ENCODE assay signal across 8 mouse cellular contexts in the genomic region with DNA sequence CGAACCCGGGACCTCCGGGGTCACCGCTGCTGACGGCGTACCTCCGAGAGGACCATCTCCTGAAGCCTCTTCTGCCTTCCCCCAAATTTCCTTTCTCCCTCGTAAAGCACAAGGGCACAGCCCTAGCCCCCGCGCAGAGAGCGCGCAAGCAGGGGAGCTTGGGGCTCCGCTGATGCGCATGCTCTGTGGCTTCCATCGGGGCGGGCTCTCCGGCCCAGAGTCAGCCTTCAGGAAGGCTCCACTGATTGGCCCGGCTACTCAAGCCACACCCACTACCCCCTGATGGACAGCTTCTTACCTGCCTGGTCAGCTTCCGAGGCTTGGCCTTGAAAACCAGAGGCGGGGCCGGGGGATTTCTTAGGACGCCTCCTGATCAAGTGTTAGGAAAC. TPM values are rescaled to one million over a fixed set of nuclear protein-coding genes. Genes with fewer than 3 reads are reported as not detected.
DNase-seq lines count a peak whose midpoint lies in the region; ATAC-seq and TF ChIP-seq lines count a peak whose summit lies in the region.

No protein-coding gene starts in this region.

- no peaks in the 10 kb centered on the region for H3K9me3 ChIP-seq in forebrain, embryonic 10.5 days
- no peaks in the 10 kb centered on the region for H3K9me3 ChIP-seq in heart, embryonic 15.5 days (replicated peaks)
- no peaks in the 10 kb centered on the region for H3K9me3 ChIP-seq in liver, embryonic 14.5 days (ENCODE audit: control insufficient read depth, low read length)
- H3K9me3 ChIP-seq in neural tube, embryonic 12.5 days = no peaks in the 10 kb centered on the region

- peak; percentile 61 to 74 for DNase-seq in CD8-positive naive resting alpha-beta T cell, adult 2 months (ENCODE audit: low read depth in 2 of 2, low spot score in 2 of 2)
- DNase-seq in c-Kit-positive CD71-negative TER-119-negative erythroid progenitor cells, embryonic 14.5 days (ENCODE audit: low read depth) = peak; percentile 76
- DNase-seq in forebrain, embryonic 10.5 days (ENCODE audit: extremely low spot score, low spot score) = peak; percentile 92
- DNase-seq in kidney, postnatal 25 days = peak; percentile 96 to 98
- DNase-seq in liver, embryonic 14.5 days (ENCODE audit: low read depth in 3 of 3, low spot score in 3 of 3) = peak; percentile 80 to 81 (median 80)
- peak; percentile 94 for DNase-seq in telencephalon, adult 2 months (ENCODE audit: low read depth, low spot score)

- peak overlapping the region; percentile 63 for H3K9ac ChIP-seq in heart, embryonic 15.5 days
- peak overlapping the region; percentile 46; the same call in 1 of the 2 replicates for H3K9ac ChIP-seq in liver, embryonic 14.5 days (replicated peaks)
- H3K9ac ChIP-seq in neural tube, embryonic 12.5 days = peak overlapping the region; percentile 65; the same call in 1 of the 2 replicates

- TF ChIP-seq EP300 in liver, embryonic 14.5 days (IDR thresholded peaks at IDR 0.05; ENCODE audit: low read depth) = no peak

- peak; percentile 92 for ATAC-seq in heart, embryonic 15.5 days (replicated peaks; ENCODE audit: insufficient number of reproducible peaks, insufficient read depth, low FRiP score, low read depth)
- ATAC-seq in liver, embryonic 14.5 days (ENCODE audit: insufficient read depth) = peak; percentile 84
- peak; percentile 91 for ATAC-seq in neural tube, embryonic 12.5 days (ENCODE audit: low FRiP score, low read depth)

- H3K4me3 ChIP-seq in forebrain, embryonic 10.5 days = peak overlapping the region; percentile 80
- H3K4me3 ChIP-seq in heart, embryonic 15.5 days = peak overlapping the region; percentile 57
- peak overlapping the region; percentile 59 to 64 for H3K4me3 ChIP-seq in liver, embryonic 14.5 days (ENCODE audit: insufficient read depth in 1 of 2, low read depth in 2 of 2, low read length in 2 of 2)
- peak overlapping the region; percentile 66 for H3K4me3 ChIP-seq in neural tube, embryonic 12.5 days

- no peaks in the 10 kb centered on the region for H3K36me3 ChIP-seq in forebrain, embryonic 10.5 days (replicated peaks)
- no peaks in the 10 kb centered on the region for H3K36me3 ChIP-seq in heart, embryonic 15.5 days
- H3K36me3 ChIP-seq in liver, embryonic 14.5 days (replicated peaks; ENCODE audit: control insufficient read depth, insufficient read depth, low read depth) = no peaks in the 10 kb centered on the region
- H3K36me3 ChIP-seq in neural tube, embryonic 12.5 days = no peaks in the 10 kb centered on the region

- H3K4me1 ChIP-seq in forebrain, embryonic 10.5 days = peaks cover 20% of the 10 kb centered on the region
- peaks cover 15% of the 10 kb centered on the region for H3K4me1 ChIP-seq in heart, embryonic 15.5 days (replicated peaks)
- H3K4me1 ChIP-seq in liver, embryonic 14.5 days (replicated peaks; ENCODE audit: control insufficient read depth in 2 of 2, insufficient read depth in 2 of 2, low read length in 1 of 2) = peaks cover 3 to 8% of the 10 kb centered on the region in 2 experiments; a peak in 3 of 4 replicates
- H3K4me1 ChIP-seq in neural tube, embryonic 12.5 days = no peaks in the 10 kb centered on the region

- H3K4me2 ChIP-seq in heart, embryonic 15.5 days = peak overlapping the region; percentile 86
- peak overlapping the region; percentile 87 for H3K4me2 ChIP-seq in liver, embryonic 14.5 days (ENCODE audit: low read depth)
- peak overlapping the region; percentile 80 for H3K4me2 ChIP-seq in neural tube, embryonic 12.5 days (replicated peaks)

- peak overlapping the region; percentile 89 for H3K27ac ChIP-seq in forebrain, embryonic 10.5 days
- peak overlapping the region; percentile 84 for H3K27ac ChIP-seq in heart, embryonic 15.5 days
- peak overlapping the region; percentile 61; the same call in 1 of the 2 replicates for H3K27ac ChIP-seq in liver, embryonic 14.5 days
- peak overlapping the region; percentile 39; the same call in 1 of the 2 replicates for H3K27ac ChIP-seq in neural tube, embryonic 12.5 days

- TF ChIP-seq CTCF in liver, embryonic 14.5 days (IDR thresholded peaks at IDR 0.05; ENCODE audit: low read depth) = peak; percentile 7; the same call in 1 of the 2 replicates

- under 1% methylated on average over 22 of the region's 22 CpGs for WGBS in forebrain, embryonic 10.5 days
- WGBS in heart, embryonic 15.5 days = under 1% methylated on average over 22 of the region's 22 CpGs
- WGBS in liver, embryonic 14.5 days (ENCODE audit: insufficient replicate concordance) = under 1% methylated on average over 22 of the region's 22 CpGs
- under 1% methylated on average over 22 of the region's 22 CpGs for WGBS in neural tube, embryonic 12.5 days

- peaks cover 29% of the 10 kb centered on the region for H3K27me3 ChIP-seq in forebrain, embryonic 10.5 days (ENCODE audit: poor library complexity, severe bottlenecking)
- H3K27me3 ChIP-seq in heart, embryonic 15.5 days = peaks cover 7% of the 10 kb centered on the region
- H3K27me3 ChIP-seq in liver, embryonic 14.5 days (ENCODE audit: control insufficient read depth, insufficient read depth, low read length) = peaks cover 8% of the 10 kb centered on the region
- H3K27me3 ChIP-seq in neural tube, embryonic 12.5 days (replicated peaks) = peaks cover 22% of the 10 kb centered on the region

RNA-seq across cellular contexts. Expression of a gene that starts 0.8 kb away (rescaled TPM):
- polyA plus RNA-seq in forebrain, embryonic 10.5 days (2016; fragmentation: Nextera tagmentation; extraction: Ambion mirVana) = 3.4 and 3.7 TPM in 2 replicates
- polyA plus RNA-seq in heart, embryonic 15.5 days (2015; fragmentation: Nextera tagmentation; extraction: Ambion mirVana) = 4.4 and 6.5 TPM in 2 replicates
- polyA plus RNA-seq in liver, embryonic 14.5 days (2012; rRNA removed) = 1.5 and 1.8 TPM in 2 replicates
- polyA plus RNA-seq in liver, embryonic 14.5 days (2014; fragmentation: Nextera tagmentation; extraction: Ambion mirVana) = 1.2 and 1.4 TPM in 2 replicates
- polyA plus RNA-seq in neural tube, embryonic 12.5 days (2016; fragmentation: Nextera tagmentation; extraction: Ambion mirVana) = 4.5 and 4.6 TPM in 2 replicates

Comparison
In these comparisons a context has a peak if more than half of its experiments do, and no peak if none do; other contexts are left out.
1. Peak in every context shown above with its lines: DNase-seq, ATAC-seq, H3K4me3 ChIP-seq and H3K27ac ChIP-seq.
2. H3K27ac ChIP-seq: peak in every context shown above with its lines; median percentile 89 in forebrain, embryonic 10.5 days; 84 in heart, embryonic 15.5 days; 61 in liver, embryonic 14.5 days; 39 in neural tube, embryonic 12.5 days.